Mouse (Mus musculus) induced T-regulatory cell, adult 2 months (primary cell): ENCODE measurements around the gene Serpine2.

Experiments used
- DNase-seq: peaks from one replicate; pipeline ENCODE4 v3.0.0-alpha.2; 2012; ENCODE audit warnings: low read depth

Gene Serpine2

DNA sequence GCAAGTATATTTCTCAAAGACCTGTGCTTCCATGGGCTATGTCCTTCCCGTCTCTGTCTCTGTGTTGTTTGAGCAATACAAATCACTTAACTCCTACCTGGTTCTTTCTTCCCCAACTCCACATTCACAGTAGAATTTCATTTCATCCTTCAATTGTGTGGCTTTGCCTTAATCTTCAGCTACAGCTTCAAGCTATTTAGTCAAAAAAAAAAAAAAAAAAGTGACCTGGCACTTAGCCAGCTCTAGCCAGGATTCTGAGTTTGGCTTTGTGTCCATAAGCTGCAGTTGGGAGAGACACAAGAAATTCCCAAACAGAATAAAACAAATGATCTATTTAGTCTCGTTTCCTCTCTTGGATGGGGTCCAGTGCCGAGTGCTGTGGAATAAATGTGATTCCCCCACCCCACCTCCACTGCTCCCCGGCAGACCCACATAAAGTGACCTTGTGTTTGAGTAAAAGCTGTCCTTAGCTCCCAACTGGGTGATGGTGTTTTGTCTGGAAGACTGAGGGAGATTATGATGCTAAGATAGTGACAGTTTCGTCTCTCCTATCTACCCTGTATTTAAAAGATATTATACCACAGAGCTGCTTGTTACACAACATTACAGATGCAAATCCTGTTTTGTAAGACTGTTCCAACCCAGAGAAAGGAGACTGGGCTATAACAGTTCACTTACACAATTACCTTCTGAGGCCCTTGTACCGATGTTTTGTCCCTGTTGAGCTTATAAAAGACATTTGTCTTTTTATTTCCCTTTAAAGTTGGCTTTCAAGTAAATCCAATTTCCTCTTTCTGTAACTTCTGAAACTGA lies at the start of gene Serpine2:
TSS of gene Serpine2 (minus strand) at position 51 of the 813 bp plus-strand sequence.
- DNase-seq = no peak

GRCm38 (mm10) chr1:79907811-79908210 lies 46.8 kb upstream of the Serpine2 start:
- no peak for DNase-seq

- no peak for DNase-seq
These were observed 44.3 kb upstream of the Serpine2 start for GRCm38 (mm10) chr1:79905241-79905640.

GRCm38 (mm10) chr1:79902901-79903300 lies 41.9 kb upstream of the Serpine2 start:
- no peak for DNase-seq

DNA sequence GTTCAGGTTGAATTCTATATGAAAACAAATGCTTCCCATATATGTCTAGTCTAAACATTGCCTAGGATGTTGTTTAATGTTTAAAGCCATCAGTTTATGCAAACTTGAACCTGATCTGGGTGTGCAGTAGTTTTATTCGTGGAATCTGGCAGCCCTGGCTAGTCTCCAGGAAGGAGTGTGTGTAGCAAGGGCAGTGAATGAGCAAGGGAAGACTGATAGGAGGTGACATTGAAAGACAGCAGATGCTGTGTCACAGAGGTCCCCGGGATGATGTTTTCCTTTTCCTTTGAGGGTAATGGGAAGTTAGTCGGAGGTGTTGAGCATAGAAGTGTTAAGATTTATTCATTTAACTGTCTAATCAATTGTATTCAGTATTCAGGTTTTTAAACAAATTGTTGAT lies 21.7 kb upstream of the Serpine2 start:
- no peak for DNase-seq

- DNase-seq = no peak
These were observed 13.8 kb upstream of the Serpine2 start for GRCm38 (mm10) chr1:79874741-79875140.

DNA sequence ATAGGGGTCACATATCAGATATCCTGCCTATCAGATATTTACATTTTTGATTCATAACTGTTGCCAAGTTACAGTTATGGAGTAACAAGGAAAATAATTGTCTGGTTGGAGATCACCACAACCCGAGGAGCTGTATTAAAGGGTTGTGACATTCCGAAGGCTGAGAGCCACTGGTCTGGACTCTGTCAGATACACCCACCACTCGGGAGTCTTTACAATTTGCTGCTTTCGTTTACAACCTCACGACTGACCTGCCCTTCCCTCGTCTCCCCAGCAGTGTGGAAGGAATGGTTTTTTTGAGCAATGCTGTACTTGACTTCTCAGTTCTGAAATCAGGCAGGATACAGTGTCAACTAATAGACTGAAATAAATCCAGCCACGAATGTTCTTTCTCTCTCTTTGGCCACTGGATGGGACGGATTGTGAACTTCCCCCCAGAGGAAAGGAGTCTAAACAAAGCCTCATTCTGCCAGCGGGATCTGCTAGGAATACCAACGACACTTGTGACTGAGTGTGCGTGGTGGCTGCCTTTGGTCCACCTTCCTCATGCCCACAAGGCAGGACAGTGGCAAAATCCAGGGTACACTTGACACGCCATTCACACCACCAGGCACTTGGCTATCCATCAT lies 455 bp downstream of the Serpine2 start:
- no peak for DNase-seq

GRCm38 (mm10) chr1:79859975-79860374 lies 1.0 kb downstream of the Serpine2 start:
- DNase-seq = no peak

- DNase-seq = no peak
These were observed 2.0 kb downstream of the Serpine2 start for GRCm38 (mm10) chr1:79859026-79859425.

DNA sequence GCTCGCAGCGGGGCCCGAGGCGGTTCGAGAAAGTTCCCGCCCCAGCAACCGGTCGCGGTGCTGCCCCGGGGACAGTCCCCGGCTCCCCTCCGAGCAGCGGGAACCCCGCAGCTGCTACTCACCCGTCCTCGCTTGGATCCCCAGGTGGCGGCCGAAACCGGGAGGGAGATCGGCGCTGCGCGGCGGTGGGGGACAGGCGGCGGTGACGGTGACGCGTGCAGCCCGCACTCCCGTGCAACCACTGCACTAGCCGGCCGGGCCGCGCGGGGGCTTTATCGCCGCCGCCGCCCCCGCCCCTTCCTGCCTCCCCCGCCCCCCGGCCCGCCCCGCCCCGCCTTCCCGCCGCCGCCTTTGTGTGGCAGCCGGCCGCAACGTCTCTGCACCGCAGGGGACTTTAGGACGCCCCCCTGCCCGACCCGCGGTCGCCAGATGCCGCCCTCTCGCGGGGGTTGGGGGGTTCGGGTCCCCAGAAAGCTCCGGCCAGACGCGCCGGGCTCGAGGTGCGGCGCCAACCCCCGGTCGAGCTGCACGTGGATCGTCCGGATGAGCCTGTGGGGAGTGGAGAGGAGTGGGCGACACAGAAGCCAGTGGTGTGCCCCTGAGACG lies 2.5 kb downstream of the Serpine2 start:
- peak; percentile 35 for DNase-seq

DNA sequence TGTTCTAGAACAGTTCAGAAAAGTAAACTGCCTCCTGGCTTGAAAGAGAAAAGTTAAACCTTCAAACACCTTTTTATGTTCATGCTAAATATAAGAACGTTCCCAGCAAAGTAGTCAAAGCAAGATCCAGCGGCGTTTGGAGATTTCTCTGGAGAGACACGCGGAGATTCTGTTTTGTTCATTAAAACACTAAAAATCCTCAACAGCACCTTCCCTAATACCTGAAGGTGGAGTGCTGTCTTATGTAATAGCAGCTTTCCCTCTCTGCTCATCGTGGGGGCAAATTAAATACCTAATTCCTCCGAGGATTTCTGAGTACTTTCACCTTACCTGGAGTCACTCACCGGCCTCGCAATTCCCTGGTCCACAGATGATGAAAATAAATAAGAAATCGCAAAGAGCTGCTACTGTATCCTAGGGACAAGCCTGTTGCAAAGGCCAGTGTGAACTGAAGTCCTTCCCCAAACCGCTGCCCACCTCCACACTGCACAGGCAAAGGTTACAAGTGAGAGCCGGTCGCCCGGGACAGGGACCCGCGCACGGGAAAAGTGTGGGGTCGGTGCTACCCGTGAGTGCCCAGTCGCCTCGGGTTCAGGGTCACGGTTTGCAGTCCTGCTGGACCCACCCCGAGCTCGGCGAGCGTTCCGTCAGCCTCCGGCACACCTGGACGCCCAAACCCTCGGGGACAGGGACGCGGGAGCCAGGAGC lies 3.1 kb downstream of the Serpine2 start:
- DNase-seq = peak; percentile 5

DNA sequence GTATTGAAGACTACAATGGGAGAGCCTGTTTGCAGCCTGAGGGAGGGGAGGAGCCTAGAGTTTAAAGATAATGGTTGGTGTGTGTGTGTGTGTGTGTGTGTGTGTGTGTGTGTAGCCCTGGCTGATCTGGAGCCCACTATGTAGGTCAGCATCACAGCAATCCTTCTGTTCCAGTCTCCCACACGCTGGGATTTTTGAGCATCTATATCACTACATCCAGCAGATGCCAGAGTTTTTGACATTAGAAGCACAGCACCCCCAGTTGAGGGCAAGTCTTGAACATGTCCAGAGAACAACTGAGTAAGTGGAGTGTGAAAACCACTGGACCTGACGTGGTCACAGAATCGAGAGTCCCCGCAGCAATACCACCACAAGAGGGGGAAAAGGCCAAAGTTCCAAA lies 4.2 kb downstream of the Serpine2 start:
- DNase-seq = no peak

DNA sequence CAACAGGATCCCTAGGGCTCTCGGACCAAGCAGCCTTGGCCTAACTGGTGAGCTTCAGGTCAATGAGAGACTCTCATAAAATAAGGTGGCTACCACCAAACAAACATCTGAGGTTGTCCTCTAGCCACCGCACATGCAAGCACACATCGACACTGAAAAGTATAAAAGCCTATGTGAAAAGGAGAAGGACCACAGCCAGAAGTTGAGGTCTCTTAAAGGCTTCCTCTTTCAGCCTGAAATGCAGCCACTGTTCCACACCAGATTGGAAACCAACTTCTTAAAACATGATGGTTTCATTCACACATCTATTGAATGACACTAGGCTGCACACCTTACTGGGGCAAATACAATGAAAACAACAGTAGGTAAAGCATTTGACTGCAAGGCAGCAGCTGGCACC lies 7.5 kb downstream of the Serpine2 start:
- DNase-seq = no peak

GRCm38 (mm10) chr1:79850341-79850740 lies 10.6 kb downstream of the Serpine2 start:
- DNase-seq = no peak

- DNase-seq = no peak
These were observed 12.3 kb downstream of the Serpine2 start for GRCm38 (mm10) chr1:79848663-79849062.

- no peak for DNase-seq
These were observed 14.1 kb downstream of the Serpine2 start for GRCm38 (mm10) chr1:79846891-79847290.

GRCm38 (mm10) chr1:79832719-79833404 lies 28.1 kb downstream of the Serpine2 start:
- DNase-seq = no peak

- DNase-seq = peak; percentile 1
These were observed 36.9 kb downstream of the Serpine2 start for GRCm38 (mm10) chr1:79823951-79824633.

DNA sequence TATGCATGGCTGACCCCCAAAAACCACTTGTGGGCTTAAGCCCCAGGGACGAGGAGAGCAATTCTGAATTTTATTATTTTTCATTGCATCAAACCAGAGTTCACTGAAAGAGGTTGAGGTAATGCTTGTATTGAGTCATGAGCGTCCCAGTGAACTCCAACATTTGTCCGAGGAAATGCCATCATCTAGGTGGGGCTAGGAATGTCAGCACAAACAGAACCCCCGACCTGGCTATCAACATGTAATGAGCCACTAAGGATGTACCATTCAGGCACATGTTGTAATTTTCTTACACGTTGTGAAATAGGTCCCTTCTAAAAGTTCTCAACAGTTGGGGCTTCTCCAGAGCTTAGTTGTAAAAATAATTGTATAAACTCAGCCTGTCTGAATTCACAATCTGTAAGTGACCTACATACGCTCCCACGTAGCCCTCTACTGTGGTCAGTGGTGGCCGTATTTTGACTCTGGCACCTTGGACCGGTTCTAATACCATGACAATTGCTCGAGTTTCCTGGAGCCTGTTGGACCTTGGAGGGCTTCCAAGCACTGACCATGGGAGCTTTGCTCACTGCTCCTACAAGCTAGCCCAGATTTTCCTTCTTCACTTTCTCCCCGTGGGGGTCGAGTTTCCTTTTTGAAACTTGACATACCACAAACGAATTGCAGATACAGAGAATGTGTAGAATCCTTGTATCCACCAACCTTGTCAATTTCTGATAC lies 38.0 kb downstream of the Serpine2 start:
- no peak for DNase-seq

DNA sequence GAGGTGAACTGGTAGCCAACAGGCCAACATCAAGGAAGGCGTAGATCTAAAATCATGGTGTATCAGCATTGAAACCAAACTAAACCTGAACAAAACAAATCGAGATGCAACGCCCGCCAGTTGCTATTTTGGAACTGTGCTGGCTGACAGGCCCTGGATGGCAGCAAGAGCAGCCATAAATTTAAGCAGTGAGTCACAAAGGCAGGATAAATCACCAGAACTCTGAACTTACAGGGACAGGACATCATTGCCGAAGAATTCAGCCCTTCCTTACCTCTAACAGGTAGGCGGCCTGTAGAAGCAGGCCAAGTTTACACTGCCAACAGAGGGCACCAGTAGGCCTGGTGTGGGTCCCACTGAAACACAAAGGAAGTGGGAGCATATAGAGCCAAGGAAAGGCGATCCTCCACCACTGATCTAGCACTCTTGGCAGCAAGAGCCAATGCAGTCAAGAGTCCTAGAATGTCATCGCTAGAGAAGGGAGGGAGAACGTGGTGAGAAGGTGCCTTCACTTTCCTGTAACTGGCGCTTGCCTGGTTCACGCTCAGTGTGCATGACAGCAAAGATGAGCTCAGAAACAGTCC lies 41.6 kb downstream of the Serpine2 start:
- no peak for DNase-seq
